Mouse (Mus musculus): Measurements from ENCODE around the gene Vamp5. TPM values are rescaled to one million over a fixed set of nuclear protein-coding genes. Genes with fewer than 3 reads are reported as not detected.
A peak's percentile ranks its signal among the peaks of the same experiment; 100 is the strongest.

The Vamp5 gene
- total RNA-seq, 2 experiments from 2014 or later, result 48.8 to 54.0 TPM

DNA sequence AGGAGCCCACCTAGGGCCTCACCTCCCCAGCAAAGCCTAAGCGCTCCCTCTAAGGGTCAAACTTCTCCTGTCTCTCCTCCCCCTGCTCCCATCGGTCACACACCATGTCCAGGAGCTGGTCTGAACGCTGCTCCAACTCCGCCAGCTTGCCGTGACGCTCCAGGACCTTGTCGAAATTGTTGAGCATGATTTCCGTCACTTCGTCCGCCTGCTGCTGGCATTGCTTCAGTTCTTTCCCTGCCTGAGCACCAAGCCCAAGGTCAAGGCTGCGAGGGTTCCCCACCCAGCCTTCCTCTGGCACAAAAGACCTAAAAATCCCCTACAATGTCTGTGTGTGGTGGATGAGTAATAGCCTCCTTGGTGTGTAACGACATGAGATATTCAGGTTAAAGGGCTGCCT, 10.2 kb downstream of the Vamp5 start:
- DNase-seq, result peak in 1 of 2 experiments; percentile 21
- intact Hi-C loops (cut with DNase I), result no loop called here

DNA sequence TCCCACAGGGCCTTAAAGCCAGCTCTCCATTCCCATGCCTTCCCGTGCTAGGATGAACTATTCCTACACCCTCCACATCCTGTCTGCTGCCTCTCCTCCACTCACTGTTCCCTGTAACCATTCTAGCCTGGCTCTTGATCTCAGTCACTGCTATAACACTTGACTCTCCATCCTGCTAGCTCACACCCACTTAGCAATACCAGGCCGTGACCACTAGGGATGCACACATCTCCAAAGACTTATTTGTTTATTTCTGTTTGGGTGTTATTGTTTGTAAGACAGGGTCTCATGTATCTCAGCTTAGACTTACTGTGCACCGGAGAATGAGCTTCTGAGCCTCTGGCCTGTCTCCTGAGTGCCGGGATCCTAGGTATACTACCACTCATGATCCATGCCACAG, 10.7 kb downstream of the Vamp5 start:
- intact Hi-C loops (cut with DNase I), result no loop called here

DNA sequence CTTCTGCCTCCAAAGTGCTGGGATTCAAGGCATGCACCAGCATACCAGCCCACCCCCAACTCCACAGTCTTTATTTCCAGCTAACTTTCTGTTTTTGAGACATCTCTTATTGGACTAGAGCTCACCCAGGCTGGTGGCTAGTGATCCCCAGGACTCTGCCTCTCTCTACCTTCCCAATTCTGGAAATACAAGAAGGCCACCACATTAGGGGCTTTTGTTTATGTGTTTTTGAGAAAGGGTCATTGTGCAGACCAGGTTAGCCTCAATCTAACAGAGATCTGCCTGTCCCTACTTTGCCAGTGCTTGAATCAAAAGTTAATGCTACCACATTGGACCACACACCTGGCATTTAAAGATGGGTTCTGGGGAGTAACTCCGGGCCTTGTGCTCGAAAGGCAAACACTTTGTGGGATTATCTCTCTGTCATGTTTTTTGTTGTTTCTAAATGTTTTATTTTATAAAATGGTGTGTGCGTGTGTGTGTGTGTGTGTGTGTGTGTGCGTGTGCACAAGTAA, 12.8 kb downstream of the Vamp5 start:
- DNase-seq, result no peak
- intact Hi-C loops (cut with DNase I), result no loop called here

More for the DNA sequence above, 10.7 kb downstream of the Vamp5 start:
- no peak for DNase-seq

DNA sequence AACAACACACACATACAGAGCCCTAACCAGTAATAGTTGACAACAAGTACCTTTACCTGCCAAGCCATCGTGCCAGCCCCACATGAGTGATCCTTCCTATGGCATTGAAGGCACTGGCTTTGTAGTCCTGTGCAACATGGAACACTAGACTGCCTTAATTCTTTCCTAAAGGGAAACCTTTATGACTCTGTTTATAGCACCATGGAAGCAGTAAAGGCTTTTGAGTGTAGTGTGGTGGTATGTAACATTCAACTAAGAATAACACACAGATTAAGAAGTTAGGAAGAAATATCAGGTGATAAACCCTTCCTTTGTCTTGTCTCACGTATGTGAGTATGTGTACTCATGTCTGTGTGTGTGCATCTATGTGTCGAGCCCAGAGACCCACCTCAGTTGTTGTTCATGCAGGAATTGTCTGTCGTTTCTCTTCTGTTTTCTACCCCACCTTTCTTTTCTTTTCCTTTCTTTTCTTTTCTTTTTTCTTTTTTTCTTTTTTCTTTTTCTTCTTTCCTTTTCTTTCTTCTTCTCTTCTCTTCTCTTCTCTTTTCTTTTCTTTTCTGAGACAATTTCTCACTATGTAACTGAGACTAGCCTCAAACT, 13.3 kb downstream of the Vamp5 start, which contains the start of gene Rnf181:
Gene Rnf181 (minus strand): TSS at position 113 of the 600 bp plus-strand sequence.
- no peak for DNase-seq
- intact Hi-C loops (cut with DNase I), result no loop called here

DNA sequence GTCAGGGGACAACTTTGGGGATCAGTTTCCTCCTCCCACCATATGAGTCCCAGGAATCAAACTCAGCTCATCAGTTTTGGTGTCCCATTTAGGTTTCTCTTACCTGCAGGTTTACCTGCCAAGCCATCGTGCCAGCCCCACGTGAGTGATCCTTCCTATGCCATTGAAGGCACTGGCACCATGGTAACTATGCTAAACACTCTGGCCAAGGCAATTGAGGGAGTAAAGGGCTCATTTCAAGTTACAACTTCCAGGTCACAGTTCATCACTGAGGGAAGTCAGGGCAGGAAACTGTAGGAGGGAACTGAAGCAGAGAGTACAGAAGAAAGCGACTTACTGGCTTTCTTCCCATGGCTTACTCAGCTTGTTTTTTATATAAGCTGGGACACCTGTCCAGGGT, 14.0 kb downstream of the Vamp5 start:
- intact Hi-C loops (cut with DNase I), result no loop called here

DNA sequence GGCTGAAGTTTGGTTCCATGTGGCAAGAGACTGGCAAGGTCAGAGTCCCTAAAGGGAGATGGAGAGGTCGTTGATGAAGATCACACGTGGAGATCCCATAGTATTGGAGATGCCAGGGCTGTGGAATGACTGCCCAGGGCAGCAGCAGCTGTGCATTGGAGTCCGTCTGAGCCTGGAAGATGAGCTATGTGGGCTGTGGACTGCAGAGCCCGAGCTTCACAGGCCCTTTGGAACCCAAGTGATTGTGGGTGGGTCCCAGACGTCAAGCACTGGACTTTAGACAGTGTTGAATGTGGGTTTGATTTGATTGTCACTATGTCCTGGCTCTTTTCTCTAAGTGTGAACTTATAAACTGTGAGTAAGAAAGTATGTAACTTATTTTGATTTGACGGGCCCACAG, 15.3 kb downstream of the Vamp5 start:
- intact Hi-C loops (cut with DNase I), result loop anchor here (2.0 kb wide), 1 partner anchor 42 kb away; no protein-coding TSS in a partner anchor

More for the DNA sequence above, 14.0 kb downstream of the Vamp5 start:
- no peak for DNase-seq

DNA sequence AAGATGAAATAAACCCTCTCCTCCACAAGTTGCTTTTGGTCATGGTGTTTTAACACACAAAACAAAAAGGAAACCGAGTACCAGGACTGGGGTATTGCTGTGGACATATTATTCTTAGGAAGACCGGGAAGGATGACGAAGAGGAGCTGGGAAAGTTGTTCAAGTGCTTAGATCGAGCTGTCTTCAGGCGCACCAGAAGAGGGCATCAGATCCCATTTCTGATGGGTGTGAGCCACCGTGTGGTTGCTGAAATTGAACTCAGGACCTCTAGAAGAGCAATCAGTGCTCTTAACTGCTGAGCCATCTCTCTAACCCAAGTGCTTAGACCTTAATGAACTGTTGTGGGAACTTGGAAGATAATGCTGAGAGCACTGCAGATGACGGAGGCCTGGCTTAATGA, 16.3 kb downstream of the Vamp5 start:
- intact Hi-C loops (cut with DNase I), result loop anchor here (2.0 kb wide), 1 partner anchor 43 kb away; no protein-coding TSS in a partner anchor
- DNase-seq, result no peak

More for the DNA sequence above, 15.3 kb downstream of the Vamp5 start:
- DNase-seq, result no peak

DNA sequence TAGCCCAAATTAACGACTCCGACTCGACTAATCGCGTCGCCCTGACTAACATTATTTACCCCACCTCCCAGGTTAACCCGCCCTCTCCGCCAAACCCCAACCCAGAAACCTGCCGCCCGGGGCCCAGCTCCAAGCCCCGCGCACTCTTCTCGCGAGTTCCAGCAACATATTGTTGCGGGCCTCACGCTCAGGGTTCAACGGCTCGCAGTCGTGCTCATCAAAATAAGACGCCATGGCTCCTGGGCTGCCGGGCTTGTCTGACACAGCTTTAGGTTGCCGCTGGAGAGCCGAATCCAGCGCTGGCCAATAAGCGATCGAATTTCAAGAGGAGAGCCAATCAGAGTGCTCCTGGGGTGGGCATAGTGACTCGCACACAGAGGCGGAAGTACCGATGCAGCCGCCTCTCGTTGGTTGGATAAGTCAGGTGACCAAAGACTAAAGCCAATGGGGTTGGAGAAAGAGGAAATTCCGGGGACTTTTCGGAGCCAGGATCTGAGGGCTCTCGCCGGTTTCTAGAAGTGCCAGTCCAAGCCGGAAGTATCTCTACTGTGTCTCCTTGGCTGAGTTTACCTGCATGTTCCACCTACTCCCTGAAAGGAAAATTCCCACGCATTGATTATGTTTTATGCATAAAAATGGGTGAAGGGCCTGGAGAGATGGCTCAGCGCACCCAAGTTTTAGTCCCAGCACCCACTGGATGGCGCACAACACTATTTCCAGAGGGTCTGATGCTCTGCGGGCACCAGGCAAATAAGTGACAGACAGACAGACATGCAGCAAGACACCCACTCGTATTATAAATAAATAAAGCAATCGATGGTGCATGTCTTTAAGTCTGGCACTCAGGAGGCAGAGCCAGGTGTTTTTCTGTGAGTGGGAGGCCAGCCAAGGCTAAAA, 17.9 kb downstream of the Vamp5 start:
- intact Hi-C loops (cut with DNase I), result no loop called here

DNA sequence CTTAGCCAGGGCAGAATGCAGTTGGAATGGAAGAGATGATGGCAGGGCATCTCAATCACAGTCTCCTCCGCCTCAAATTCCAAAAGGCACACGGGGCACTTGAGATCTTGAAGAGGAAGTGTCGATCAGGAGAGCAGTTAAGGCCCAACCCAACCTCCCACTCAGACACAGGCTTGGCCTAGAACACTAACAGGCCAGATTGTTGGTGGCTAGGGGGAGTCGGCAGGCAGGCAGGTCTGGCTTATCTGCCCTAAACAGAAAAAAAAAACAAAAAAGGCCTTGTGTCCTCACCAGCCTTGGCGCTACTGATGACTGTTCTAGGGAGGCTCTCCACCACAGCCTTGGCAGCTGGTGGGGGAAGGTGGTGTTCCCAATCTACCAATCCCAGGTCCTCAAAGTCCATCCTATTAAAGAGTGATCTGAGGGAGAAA, 19.1 kb downstream of the Vamp5 start:
- DNase-seq, result no peak
- intact Hi-C loops (cut with DNase I), result no loop called here

More for the DNA sequence above, 17.9 kb downstream of the Vamp5 start:
- DNase-seq, result peak; percentile 91 to 94

DNA sequence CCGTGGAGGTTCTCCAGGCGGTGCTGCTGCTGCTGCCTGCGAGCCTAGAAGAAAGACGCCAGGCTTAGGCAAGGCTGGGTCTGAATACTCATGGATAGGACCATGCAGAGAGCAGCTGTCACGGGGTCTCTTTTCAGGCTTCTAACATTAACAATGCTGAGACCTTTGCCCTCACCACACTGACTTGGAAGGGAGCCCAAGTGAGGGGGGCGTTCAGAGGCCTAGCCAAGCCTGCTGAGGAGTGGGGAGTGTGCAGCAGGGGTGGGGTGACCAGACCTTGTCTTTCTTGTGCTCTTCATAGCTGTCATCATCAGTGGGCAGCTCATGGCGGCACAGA, 19.7 kb downstream of the Vamp5 start:
- intact Hi-C loops (cut with DNase I), result no loop called here
- no peak for DNase-seq

DNA sequence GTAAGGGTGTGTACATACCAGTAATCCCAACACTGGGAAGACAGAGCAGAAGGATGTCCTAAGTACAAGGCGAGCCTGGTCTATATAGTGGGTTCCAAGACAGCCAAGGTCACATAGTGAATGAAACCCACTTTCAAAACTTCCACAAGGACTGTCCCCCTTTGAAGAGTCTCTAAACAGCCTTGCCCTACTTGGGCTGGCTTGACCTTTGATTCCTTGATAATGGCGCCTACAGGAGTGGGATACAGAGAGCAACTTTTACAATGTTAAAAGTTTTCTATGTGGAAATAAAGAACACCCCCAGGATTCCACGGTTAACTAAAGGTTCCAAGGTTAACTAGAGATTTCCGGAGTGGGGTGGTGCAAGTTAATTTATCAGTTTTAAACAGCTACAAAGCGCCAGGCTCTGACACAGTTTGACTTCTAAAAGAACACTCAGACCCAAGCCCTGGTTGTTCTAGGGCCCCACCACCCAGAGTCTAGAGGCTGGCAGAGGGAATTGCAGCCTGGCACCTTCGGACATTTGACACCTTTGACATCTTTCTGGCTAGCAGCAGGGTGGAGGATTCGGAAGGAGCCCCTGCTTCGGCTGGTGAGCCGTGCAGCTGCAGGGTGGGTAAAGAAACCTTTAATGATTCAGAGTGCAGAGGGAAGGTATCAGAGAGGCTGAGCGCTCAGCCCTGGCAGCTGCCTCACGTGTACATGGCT, 20.2 kb downstream of the Vamp5 start:
- intact Hi-C loops (cut with DNase I), result loop anchor here (5.0 kb wide), 1 partner anchor 42 kb away; no protein-coding TSS in a partner anchor
- DNase-seq, result no peak

DNA sequence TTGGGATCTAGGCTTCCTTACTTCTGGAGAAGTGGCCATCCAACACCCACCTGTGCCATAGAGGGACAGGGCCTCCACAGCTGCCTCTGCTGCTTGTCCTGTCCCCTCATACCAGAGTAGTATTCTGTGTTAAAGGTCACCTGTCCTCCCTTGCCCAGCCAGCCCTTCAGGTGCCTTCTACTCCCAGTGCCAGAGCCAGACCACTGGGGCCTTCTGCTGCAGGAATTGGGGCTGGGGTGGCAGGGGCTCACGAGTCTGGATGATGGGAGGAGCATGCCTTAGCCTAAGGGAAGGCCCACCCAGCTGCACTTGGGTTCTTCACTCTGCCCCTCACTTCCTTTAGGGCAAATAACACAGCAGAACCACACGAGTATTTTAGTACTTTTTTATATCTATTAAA, 20.9 kb downstream of the Vamp5 start:
- intact Hi-C loops (cut with DNase I), result loop anchor here (5.0 kb wide), 1 partner anchor 43 kb away; no protein-coding TSS in a partner anchor

DNA sequence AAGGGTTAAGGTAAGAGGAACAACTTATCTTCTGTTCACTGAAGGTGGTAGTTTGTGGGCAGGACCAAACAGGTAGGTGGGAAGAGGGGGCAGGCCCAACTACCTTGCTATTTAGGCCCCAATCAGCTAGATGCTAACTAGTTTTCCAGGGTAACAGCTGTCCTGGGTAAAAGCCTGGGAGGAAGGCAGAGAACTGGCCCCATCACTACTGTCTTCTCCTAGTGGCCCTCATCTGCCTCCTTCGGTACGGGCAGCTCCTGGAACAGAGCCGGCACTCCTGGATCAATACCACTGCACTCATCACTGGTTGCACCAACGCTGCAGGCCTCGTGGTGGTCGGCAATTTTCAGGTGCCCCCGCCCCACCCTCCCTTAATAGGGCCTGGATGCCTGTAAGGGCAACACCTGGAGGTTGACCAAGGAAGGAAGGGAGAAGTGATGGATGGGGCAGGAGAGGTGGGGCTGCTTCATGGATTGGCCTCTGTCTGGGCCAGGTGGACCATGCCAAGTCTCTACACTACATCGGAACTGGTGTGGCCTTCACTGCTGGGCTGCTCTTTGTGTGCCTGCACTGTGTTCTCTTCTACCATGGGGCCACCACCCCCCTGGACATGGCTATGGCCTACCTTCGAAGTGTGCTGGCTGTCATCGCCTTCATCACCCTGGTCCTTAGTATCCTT, 22.0 kb downstream of the Vamp5 start:
- no peak for DNase-seq
- intact Hi-C loops (cut with DNase I), result loop anchor here (5.0 kb wide), 1 partner anchor 44 kb away; no protein-coding TSS in a partner anchor

More for the DNA sequence above, 20.9 kb downstream of the Vamp5 start:
- no peak for DNase-seq

DNA sequence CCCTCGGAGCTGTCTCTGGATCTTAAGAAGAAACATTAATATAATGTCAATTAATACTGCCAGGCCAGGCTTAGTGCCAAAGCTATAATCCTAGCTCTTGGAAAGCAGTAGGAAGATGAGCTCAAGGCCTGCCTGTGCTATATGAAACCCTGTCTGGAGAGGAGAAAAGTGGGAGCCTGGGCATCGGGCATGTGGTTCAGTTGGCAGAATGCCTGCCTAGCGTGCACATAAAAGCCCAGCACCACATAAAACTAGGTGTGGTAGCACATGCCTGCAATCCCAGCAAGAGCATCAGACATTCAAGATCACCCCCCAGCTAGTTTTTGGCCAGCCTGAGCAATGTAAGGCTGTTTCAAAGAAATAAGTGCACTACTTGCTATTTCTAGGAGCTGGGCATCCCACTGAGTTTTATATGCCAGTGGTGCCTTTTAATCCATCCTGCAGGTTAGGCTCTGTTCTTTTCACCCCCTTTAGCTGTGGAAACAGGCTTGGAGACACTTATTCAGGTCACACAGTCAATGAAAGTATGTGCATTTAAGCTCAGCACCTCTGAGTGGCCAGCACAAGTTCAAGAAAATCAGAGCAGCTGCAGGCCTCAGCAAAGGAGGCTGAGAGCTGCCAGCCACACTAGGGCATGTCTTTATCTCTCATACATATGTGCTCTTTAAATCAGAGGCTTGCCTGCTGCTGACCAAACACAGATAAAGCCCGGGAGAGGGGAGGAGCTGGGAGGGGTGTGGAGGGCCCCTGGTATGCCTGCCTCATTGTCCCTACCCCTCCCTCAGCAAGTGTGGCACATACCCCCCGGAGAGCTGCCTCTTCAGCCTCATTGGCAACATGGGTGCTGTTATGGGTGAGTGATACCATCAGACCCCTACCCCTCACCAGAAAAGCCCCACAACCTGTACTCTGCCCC, 22.8 kb downstream of the Vamp5 start:
- intact Hi-C loops (cut with DNase I), result loop anchor here (5.0 kb wide), 1 partner anchor 45 kb away; no protein-coding TSS in a partner anchor
- DNase-seq, result no peak

DNA sequence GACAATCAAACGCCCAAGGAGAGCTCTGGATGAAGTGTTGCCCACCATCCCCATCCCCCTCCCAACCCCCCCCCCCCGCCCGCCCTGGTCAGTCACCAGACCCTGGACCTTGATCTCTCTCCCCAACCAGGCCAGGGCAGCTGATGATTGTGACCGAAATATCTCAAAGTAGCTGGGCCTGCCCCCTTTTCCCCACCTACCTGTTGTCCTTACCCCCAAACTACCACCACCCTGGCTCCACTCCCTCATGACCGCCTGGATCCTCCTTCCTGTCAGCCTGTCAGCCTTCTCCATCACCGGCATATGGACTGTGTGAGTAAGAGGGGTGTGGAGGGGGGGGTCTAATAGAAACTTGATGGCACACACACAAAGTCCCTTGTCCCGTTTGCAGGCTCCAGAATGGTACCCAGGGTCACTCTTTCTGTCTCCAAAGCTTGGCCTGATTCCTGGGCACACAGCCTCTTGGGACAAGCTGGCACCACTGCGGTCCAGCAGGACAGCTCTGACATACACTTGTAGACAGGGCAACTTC, 24.2 kb downstream of the Vamp5 start:
- intact Hi-C loops (cut with DNase I), result loop anchor here (5.0 kb wide), 1 partner anchor 46 kb away; no protein-coding TSS in a partner anchor
- DNase-seq, result no peak

DNA sequence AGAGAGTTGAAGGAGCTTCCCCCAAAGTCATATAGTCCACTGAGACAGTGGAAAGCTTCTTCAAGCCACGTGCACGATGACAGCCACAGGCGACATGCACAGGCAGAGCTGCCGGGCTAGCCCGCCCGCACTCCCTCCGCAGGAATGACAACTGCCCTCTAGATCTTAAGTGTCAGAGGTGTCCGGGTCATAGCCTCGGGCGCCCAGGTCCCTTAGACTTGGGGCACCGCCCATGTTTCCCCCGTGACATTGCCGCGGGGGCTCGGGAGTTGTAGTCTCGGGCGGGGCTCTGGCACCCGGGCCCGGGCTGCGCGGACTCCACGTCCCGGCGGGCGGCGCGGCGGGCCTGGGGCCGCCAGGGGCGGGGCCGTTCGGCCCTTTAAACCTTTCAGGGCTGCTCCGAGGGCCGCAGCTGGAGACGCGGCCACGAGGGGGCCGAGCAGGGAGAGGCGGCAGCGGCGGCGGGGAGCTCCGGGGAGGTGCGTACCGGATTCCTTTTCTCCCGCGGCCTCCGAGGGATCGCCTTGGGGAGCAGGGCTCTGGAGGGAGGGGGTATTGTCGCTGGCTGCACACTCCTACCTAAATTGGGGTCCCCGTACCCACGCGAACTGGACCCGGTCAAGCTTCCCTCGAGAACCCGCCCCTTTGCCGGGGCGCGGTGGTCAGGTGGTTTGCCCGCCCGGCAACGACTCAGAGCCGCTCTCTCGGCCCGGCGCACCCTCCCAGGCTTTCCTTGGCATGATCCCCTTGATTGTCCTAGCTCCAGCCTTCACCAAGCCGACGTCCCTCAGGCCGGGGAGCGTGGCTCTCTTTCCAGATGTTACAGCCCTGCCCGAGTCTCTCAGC, 25.0 kb downstream of the Vamp5 start, which contains the start of gene Tmem150a:
Gene Tmem150a (plus strand): TSS at position 382 of the 846 bp plus-strand sequence.
- intact Hi-C loops (cut with DNase I), result loop anchor here (5.0 kb wide), 1 partner anchor 47 kb away; no protein-coding TSS in a partner anchor
- peak; percentile 88 to 90 for DNase-seq

DNA sequence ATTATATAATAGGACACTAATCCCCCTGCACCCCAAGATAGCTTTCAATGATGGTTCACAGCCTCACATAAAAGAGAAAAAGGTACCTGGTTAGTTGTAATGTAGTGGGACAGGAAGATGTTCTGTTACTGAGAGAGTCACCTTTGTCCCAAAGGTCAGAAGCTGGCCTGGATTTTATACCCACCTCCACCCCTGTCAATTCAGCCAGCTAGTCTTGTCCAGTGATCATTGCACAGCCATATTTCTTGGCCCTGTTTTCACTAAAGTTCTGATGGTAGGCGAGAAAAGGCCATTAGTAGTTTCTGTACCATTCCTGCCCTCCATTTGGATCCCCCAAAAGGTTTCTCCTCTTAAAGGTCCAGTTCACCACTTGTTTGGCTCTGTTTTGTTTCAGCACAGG, 26.2 kb downstream of the Vamp5 start:
- DNase-seq, result no peak
- intact Hi-C loops (cut with DNase I), result no loop called here

Measured in heart, postnatal 14 days (tissue).